Mouse (Mus musculus): ENCODE data around the gene Zfp62. TPM values are rescaled to one million over a fixed set of nuclear protein-coding genes. Genes with fewer than 3 reads are reported as not detected.

The Zfp62 gene
- polyA plus RNA-seq, 3 experiments from 2014 or later, result 43.8 to 49.9 (median 49.6) TPM

DNA sequence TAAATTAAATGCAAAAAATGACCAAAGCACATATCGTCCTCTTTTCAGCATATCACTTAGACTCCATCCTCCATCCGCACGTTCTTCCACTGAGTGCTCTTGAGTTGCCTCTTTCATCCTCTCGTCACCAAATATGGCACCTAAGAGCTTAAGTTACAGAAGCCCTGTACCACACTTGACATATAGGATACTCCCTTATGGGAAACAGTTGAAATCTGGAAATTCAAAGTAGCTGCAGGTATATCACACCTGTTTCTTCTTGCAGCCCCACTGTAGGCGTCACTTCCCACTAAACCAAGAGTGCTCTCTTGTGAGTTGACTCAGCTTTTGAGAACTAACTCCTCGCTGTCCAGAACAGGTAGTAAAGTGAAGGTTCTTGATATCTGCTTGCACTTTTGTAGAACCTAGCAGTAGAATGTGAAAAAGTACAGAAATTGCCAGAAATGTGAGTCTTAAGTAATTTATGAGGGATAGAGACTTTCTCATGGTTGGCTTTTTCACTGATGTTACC lies 2.0 kb downstream of the Zfp62 start:
- no peak for ATAC-seq

GRCm38 (mm10) chr11:49207495-49207894 lies 4.4 kb downstream of the Zfp62 start:
- ATAC-seq, result no peak

DNA sequence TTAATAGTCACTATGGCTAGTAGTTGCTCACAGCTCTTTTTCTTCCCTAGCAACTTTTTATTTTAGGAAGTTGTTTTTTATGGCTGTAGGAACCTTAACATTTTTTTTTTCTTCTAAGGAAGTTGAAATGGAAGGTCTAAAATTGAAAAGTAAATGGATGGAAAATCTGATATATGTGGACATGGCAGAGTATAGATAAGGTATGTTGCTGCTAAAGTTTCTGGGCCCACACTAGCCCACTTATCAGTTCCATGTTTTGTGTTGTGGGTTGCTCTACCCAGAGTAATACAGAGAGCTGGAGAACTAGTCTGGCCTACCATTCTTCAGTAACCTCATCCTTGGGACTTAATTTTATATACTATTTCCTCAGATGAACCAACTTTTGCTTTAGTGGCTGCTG lies 9.5 kb downstream of the Zfp62 start:
- ATAC-seq, result no peak

DNA sequence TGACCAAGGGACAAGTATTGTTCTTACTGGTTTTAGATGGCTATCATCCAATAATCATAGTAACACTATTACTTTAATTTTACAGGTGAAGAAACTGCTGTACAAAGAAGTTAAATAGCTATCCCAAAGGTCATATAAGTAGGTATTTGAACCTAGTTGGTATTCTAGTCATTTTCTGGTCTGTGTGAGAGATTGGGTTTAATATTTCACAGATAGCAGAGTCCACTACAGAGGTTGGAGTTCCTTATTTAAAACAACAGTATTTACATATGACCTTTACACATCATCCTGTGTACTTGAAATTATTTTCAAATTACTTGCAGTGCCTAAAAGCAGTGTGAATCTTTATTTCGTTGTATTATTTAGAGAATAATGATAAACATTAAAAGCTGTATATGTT lies 10.4 kb downstream of the Zfp62 start:
- no peak for ATAC-seq

GRCm38 (mm10) chr11:49219271-49219670 lies 16.2 kb downstream of the Zfp62 start:
- no peak for ATAC-seq

DNA sequence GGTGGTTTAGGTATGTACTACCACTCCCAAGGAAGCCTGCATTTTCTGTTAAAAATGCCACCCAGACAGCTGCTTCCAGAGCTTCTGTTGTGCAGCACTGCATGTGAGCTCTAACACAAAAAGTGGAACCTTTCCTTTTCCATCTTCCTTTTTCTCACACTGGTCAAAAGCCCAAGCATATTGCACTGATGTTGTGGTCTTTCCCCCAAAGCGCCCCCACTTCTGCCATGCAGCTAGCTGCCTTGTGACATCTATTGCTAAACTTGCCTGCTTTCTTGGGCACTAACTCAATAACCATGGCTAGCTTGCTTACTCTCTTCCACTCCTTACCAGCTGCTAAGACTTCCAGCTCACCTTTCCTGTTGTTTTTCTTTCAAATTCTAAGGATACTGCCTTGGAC lies 21.4 kb downstream of the Zfp62 start:
- ATAC-seq, result no peak

DNA sequence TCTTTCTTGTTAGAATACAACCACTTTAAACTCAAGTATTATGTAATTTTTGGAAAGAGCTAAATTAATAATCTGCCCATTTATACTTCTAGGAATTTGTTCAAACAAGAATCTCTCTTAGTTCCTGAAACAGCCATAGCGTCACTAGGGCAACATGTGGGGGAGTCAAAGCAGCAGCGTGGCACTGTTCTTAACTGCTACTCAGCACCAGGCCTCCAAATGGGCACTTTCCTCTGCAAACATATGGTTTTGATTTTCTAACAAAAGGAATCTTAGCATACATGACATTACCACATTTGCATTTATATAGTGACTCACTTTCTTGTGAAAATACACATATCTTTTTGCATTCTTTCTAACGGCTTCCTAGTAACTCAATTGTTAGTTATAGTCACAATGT lies 29.7 kb downstream of the Zfp62 start:
- ATAC-seq, result no peak

DNA sequence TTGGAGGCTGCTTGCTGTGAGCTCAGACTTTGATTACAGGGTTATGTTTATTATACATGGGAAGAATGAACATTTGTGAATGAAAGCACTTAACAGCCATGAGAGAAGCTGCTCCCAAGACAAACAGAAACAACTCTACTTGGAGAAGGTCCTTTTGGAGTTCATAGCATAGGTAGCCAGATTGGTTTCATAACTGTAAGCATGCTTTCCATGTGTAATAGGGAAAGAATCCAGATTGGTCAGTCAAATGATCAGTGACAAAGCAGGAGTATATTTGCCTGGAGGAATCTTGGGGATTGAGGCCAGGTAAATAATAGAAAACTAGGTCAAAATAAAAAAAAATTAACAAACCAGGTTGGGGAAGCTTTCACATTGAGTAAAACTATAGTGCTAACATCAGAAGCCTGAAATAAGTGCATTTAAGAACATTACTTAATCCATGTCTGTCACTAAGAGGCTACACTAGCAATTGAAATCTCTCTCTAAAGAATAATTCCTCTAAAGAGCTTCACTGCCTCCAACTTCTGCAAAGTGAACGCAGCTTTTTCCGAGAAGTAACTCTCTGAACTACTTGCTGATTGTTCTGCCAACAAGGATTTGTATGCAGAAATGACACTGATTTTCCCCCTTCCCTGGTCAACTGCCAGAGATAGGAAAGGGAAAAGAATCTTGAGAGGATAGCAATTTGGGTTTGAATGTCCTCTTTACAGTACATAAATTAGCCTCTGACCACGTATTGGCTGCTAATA lies 32.5 kb downstream of the Zfp62 start:
- no peak for ATAC-seq

GRCm38 (mm10) chr11:49236891-49237290 lies 33.8 kb downstream of the Zfp62 start:
- ATAC-seq, result no peak

- ATAC-seq, result no peak
Observed at GRCm38 (mm10) chr11:49237532-49237931, 34.4 kb downstream of the Zfp62 start.

DNA sequence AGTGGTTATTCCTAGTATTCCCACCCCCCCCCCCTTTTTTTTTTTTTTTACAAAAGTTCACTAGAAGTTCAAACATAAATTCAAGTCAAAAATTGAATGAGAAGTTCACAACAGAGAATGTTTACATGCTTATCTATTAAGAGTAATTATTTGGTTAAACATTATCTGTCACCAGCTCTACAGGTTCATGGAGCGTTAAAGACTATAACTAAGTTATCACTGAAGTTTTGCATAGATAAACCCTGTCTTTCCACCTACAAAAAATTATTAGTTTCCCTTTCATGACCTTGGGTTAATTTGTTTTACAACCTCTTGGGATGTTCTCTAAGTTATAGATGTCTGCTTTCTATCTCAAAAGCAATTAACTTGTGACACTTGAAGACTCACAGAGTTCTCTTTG lies 37.2 kb downstream of the Zfp62 start:
- ATAC-seq, result no peak

DNA sequence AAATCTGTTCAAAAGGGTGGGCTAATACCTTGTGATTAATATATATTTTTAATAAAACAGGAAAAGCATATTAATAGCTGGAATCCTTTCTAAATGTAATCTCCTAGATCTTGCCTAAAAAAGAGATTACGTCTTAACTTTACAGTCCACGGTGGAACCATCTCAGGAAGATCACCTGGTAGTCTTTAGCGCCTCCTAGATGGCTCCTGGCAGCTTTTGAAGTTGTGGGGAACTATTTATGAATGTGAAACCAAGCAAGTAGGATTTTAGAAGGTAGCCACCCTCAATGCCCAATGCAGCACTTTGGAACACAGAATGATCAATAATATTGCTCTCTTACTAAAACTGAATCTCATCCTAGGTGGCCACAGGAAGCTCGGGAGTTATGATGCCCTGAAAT lies 37.8 kb downstream of the Zfp62 start:
- ATAC-seq, result no peak

- ATAC-seq, result no peak
Observed at GRCm38 (mm10) chr11:49241471-49241870, 38.4 kb downstream of the Zfp62 start.

- peak; percentile 1 for ATAC-seq
Observed at GRCm38 (mm10) chr11:49242944-49243626, 40.0 kb downstream of the Zfp62 start.

GRCm38 (mm10) chr11:49243727-49244594 lies 40.9 kb downstream of the Zfp62 start, which contains the start of gene Mgat1:
Gene Mgat1 (plus strand): TSS chr11:49244191.
- ATAC-seq, result peak; percentile 70

DNA sequence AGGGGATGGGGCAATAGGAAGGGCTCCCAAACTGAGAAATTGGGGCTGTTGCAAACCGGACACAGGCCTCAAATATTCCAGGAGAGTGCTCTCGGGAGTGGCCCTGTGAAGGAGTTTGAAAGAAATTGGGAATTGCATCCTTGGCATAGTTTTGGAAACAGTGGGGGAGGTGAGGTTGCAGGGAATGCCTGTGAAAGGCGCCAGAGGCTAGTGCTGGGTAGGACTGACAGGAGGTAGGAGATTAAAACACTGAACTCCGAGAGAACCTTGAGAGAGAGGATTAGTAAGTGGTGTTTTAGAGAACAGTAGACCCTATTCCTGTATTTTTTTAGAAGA lies 41.5 kb downstream of the Zfp62 start:
- ATAC-seq, result no peak

- ATAC-seq, result no peak
Observed at GRCm38 (mm10) chr11:49245176-49245575, 42.1 kb downstream of the Zfp62 start.

DNA sequence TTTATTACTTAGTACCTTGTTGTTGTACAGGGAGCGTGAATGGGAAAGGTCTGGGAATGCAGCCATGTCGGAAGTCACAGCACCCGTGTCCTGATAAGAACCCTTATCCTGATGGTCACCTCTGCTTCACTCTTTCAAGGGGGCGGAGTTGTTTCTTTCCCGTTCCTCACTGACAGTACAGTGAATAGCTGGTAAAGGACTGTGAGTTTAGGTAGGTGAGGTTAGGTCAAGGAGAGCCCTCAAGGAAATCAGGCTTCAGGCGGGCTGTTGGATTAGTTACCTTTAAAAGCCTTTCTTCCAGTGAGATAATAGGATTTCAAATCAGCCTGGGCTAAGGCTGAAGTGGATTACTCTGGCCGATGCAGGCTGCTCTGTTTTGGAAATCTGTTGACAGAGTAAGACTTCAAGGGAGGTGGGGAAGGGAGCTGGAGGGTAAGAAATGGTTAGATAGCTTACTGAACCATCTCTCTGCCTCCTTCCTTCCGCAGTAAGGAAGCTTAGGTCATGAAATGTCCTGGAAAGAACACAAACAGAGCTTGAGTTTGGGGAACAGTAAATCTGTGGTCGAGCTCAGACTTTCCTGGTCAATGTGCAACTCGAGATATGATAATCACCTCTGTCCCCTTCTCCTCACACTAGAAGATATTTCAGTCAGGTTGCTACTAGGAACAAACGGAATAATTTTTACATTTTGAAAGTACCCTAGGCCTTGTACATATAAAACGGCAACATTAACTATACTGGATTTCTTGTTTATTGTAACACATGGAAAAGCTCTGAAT lies 42.7 kb downstream of the Zfp62 start:
- no peak for ATAC-seq

GRCm38 (mm10) chr11:49246523-49246922 lies 43.4 kb downstream of the Zfp62 start:
- ATAC-seq, result no peak

DNA sequence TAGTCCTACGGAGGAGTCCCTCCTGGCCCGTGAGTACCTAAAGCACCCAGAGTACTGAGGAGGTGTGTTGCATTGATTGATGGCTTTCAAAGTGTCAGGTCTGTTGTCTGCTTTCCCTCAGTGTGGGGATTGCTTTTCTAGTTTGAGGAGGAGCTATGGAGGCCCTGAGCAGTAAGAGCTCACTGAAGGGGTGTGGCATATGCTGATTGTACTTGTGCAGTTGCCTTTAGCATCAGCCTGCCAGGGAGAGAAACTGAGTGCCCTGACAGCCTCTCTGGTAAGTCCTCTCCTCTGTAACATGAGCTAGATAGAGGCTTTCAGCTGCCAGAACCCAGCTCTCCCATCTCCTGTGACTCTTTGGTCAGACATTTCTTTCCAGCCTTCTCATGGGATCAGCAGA lies 44.2 kb downstream of the Zfp62 start:
- ATAC-seq, result no peak

DNA sequence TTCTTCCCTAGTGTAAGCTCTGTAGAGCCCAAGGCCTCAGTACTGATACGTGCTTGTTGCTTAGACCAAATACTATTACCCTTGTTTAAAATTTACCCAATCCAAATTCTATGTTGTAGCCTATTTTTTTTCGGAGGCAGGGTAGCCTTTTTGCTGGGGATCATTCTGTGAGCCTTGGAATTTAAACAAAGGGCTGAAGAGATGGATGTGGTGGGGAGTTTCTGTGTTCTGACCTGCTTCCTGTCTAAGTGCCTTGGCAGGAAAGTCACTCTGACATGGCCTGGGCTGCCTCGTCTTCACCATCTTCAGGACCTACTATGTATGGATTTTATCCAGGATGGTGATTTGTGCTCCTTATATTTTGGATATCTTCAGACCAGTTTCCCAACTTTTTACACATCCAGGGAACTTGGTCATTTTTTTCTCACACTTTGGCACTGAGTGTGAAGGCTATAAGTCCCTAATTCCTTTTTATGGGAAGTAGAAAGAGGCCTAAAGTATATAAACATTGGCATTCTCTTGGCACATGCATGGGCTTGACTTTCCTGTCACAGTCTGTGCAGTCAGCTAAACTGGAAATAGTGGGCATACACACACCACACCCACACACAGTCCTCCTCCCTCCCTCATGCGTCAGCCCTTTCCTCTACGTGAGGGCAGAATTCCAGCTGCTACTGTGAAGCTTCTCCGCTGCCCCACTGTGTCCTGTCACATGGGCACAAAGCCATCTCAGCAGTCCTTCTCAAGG lies 45.3 kb downstream of the Zfp62 start:
- peak; percentile 16 for ATAC-seq

Data from inflammation-experienced regulatory T-cells, adult 6 months (primary cell).